Mouse (Mus musculus) forebrain, embryonic 13.5 days (tissue): Measurements from ENCODE around the gene Rps6ka5. TPM values are rescaled to one million over a fixed set of nuclear protein-coding genes. Genes with fewer than 3 reads are reported as not detected.

ENCODE experiments used
- ATAC-seq: fragments of 200-750 bp; cut with Nextera tagmentation; 2 replicates; pipeline ENCODE4 v1.8.0; 2017
- H3K27ac ChIP-seq: fragments of 300-500 bp; sonication (generic); 2 replicates; pipeline ENCODE4 v1.5.1; 2015; ENCODE audit warnings: inconsistent platforms, mild to moderate bottlenecking, moderate library complexity
- H3K27me3 ChIP-seq: fragments of 300-500 bp; sonication (generic); 2 replicates; pipeline ENCODE4 v1.6.1; 2015; ENCODE audit warnings: mild to moderate bottlenecking, inconsistent platforms
- H3K36me3 ChIP-seq: fragments of 300-500 bp; sonication (generic); 2 replicates; pipeline ENCODE4 v1.6.1; 2015; ENCODE audit warnings: mild to moderate bottlenecking, inconsistent platforms; ENCODE audit not compliant: poor library complexity, severe bottlenecking
- H3K4me1 ChIP-seq: fragments of 300-500 bp; sonication (generic); 2 replicates; pipeline ENCODE4 v1.6.1; 2015; ENCODE audit warnings: inconsistent platforms
- H3K4me2 ChIP-seq: fragments of 300-500 bp; sonication (generic); 2 replicates; pipeline ENCODE4 v1.6.1; 2015; ENCODE audit warnings: inconsistent platforms, mild to moderate bottlenecking, moderate library complexity
- H3K4me3 ChIP-seq: fragments of 300-500 bp; sonication (generic); 2 replicates; pipeline ENCODE4 v1.5.1; 2015; ENCODE audit warnings: mild to moderate bottlenecking, inconsistent platforms
- H3K9ac ChIP-seq: fragments of 300-500 bp; sonication (generic); 2 replicates; pipeline ENCODE4 v1.6.1; 2015; ENCODE audit warnings: mild to moderate bottlenecking, inconsistent platforms
- H3K9me3 ChIP-seq: fragments of 300-500 bp; sonication (generic); replicated peaks from 2 replicates; pipeline ENCODE4 v1.6.1; 2016; ENCODE audit warnings: inconsistent platforms
- WGBS: fragments of 180-500 bp; shearing (Covaris S2); methylation state at CpG from one replicate; pipeline ENCODE4 v1.1.7; 2015; 5-methylcytosine and 5-hydroxymethylcytosine counted together
- polyA plus RNA-seq: library from polyadenylated mRNA; unstranded; fragments of >200 nt; fragmentation: Nextera tagmentation; extraction: Ambion mirVana; gene quantifications from 2 replicates; pipeline ENCODE4 v1.2.1, GENCODE M21; 2015

The Rps6ka5 gene
- polyA plus RNA-seq, 1 experiment from 2014 or later: 8.5 TPM

- Histone ChIP-seq H3K4me2 (no peak overlapping the region), H3K9ac (no peak overlapping the region), H3K4me3 (no peak overlapping the region), H3K27me3 (no peaks in the 10 kb centered on the region), H3K4me1 (0 out of 2 replicates have a peak, but pooled peaks cover 6% of the 10 kb centered on the region), H3K27ac (no peak overlapping the region), H3K9me3 (no peaks in the 10 kb centered on the region), H3K36me3 (no peaks in the 10 kb centered on the region)
- no peak for ATAC-seq
- 87% methylated on average over 11 of the region's 11 CpGs for WGBS
Measured at GRCm38 (mm10) chr12:100537091-100537490, 189.7 kb downstream of the Rps6ka5 start.

GRCm38 (mm10) chr12:100535028-100535427 lies 191.8 kb downstream of the Rps6ka5 start:
- Histone ChIP-seq H3K27ac (no peak overlapping the region), H3K4me3 (no peak overlapping the region), H3K36me3 (no peaks in the 10 kb centered on the region), H3K4me2 (no peak overlapping the region), H3K9me3 (no peaks in the 10 kb centered on the region), H3K9ac (no peak overlapping the region), H3K4me1 (0 out of 2 replicates have a peak, but pooled peaks cover 6% of the 10 kb centered on the region), H3K27me3 (no peaks in the 10 kb centered on the region)
- 25% methylated on average over 12 of the region's 12 CpGs for WGBS
- no peak for ATAC-seq

- H3K9me3 ChIP-seq: no peaks in the 10 kb centered on the region
- no peaks in the 10 kb centered on the region for H3K36me3 ChIP-seq
- no peak overlapping the region for H3K4me3 ChIP-seq
- H3K4me2 ChIP-seq: no peak overlapping the region
- H3K9ac ChIP-seq: no peak overlapping the region
- H3K27ac ChIP-seq: no peak overlapping the region
- no peak for ATAC-seq
- WGBS: 39% methylated on average over 3 of the region's 3 CpGs
- H3K4me1 ChIP-seq: 0 out of 2 replicates have a peak, but pooled peaks cover 6% of the 10 kb centered on the region
- H3K27me3 ChIP-seq: no peaks in the 10 kb centered on the region
Measured at GRCm38 (mm10) chr12:100534028-100534427, 192.8 kb downstream of the Rps6ka5 start.

GRCm38 (mm10) chr12:100533209-100533608 lies 193.6 kb downstream of the Rps6ka5 start:
- Histone ChIP-seq H3K9me3 (no peaks in the 10 kb centered on the region), H3K27ac (no peak overlapping the region), H3K27me3 (no peaks in the 10 kb centered on the region), H3K4me1 (0 out of 2 replicates have a peak, but pooled peaks cover 7% of the 10 kb centered on the region), H3K36me3 (no peaks in the 10 kb centered on the region), H3K9ac (no peak overlapping the region), H3K4me2 (no peak overlapping the region), H3K4me3 (no peak overlapping the region)
- WGBS: 86% methylated on average over 4 of the region's 4 CpGs
- no peak for ATAC-seq

- WGBS: 83% methylated on average over 1 of the region's 1 CpGs
- ATAC-seq: no peak
- Histone ChIP-seq H3K9ac (no peak overlapping the region), H3K27me3 (no peaks in the 10 kb centered on the region), H3K4me3 (no peak overlapping the region), H3K27ac (no peak overlapping the region), H3K4me2 (no peak overlapping the region), H3K9me3 (no peaks in the 10 kb centered on the region), H3K36me3 (no peaks in the 10 kb centered on the region), H3K4me1 (peaks cover 21% of the 10 kb centered on the region)
Measured at GRCm38 (mm10) chr12:100531740-100532139, 195.0 kb downstream of the Rps6ka5 start.

GRCm38 (mm10) chr12:100530871-100531270 lies 195.9 kb downstream of the Rps6ka5 start:
- H3K27ac ChIP-seq: no peak overlapping the region
- no peaks in the 10 kb centered on the region for H3K9me3 ChIP-seq
- H3K4me2 ChIP-seq: no peak overlapping the region
- no peaks in the 10 kb centered on the region for H3K27me3 ChIP-seq
- whole genome bisulfite sequencing: 88% methylated on average over 5 of the region's 5 CpGs
- H3K4me1 ChIP-seq: peaks cover 21% of the 10 kb centered on the region
- H3K4me3 ChIP-seq: no peak overlapping the region
- no peaks in the 10 kb centered on the region for H3K36me3 ChIP-seq
- ATAC-seq: no peak
- H3K9ac ChIP-seq: no peak overlapping the region

- H3K4me2 ChIP-seq: no peak overlapping the region
- H3K4me3 ChIP-seq: no peak overlapping the region
- no peak overlapping the region for H3K27ac ChIP-seq
- no peaks in the 10 kb centered on the region for H3K27me3 ChIP-seq
- no peaks in the 10 kb centered on the region for H3K9me3 ChIP-seq
- 86% methylated on average over 5 of the region's 5 CpGs for WGBS
- peaks cover 21% of the 10 kb centered on the region for H3K4me1 ChIP-seq
- no peak overlapping the region for H3K9ac ChIP-seq
- no peaks in the 10 kb centered on the region for H3K36me3 ChIP-seq
- ATAC-seq: no peak
Measured at GRCm38 (mm10) chr12:100529651-100530050, 197.1 kb downstream of the Rps6ka5 start.

- 41% methylated on average over 8 of the region's 8 CpGs for WGBS
- no peaks in the 10 kb centered on the region for H3K36me3 ChIP-seq
- no peaks in the 10 kb centered on the region for H3K9me3 ChIP-seq
- H3K27me3 ChIP-seq: no peaks in the 10 kb centered on the region
- ATAC-seq: no peak
- no peak overlapping the region for H3K4me2 ChIP-seq
- no peak overlapping the region for H3K27ac ChIP-seq
- H3K4me1 ChIP-seq: peaks cover 19% of the 10 kb centered on the region
- H3K4me3 ChIP-seq: no peak overlapping the region
- H3K9ac ChIP-seq: no peak overlapping the region
Measured at GRCm38 (mm10) chr12:100529172-100529571, 197.6 kb downstream of the Rps6ka5 start.

GRCm38 (mm10) chr12:100528246-100528645 lies 198.5 kb downstream of the Rps6ka5 start:
- Histone ChIP-seq H3K36me3 (no peaks in the 10 kb centered on the region), H3K4me2 (peak overlapping the region; percentile 59; the same call in 1 of the 2 replicates), H3K27me3 (no peaks in the 10 kb centered on the region), H3K9me3 (no peaks in the 10 kb centered on the region), H3K4me1 (peaks cover 15% of the 10 kb centered on the region), H3K9ac (no peak overlapping the region), H3K27ac (no peak overlapping the region), H3K4me3 (no peak overlapping the region)
- WGBS: 70% methylated on average over 3 of the region's 3 CpGs
- ATAC-seq: no peak; the same call in 1 of the 2 replicates

GRCm38 (mm10) chr12:100527753-100528152 lies 199.0 kb downstream of the Rps6ka5 start:
- Histone ChIP-seq H3K9me3 (no peaks in the 10 kb centered on the region; the same call in 1 of the 2 replicates), H3K4me3 (peak overlapping the region; percentile 24; the same call in 1 of the 2 replicates), H3K9ac (peak overlapping the region; percentile 46; the same call in 1 of the 2 replicates), H3K36me3 (no peaks in the 10 kb centered on the region), H3K4me1 (peaks cover 15% of the 10 kb centered on the region), H3K27me3 (no peaks in the 10 kb centered on the region), H3K27ac (no peak overlapping the region), H3K4me2 (peak overlapping the region; percentile 59)
- peak; percentile 99 for ATAC-seq
- WGBS: 9% methylated on average over 9 of the region's 9 CpGs

GRCm38 (mm10) chr12:100527241-100527640 lies 199.5 kb downstream of the Rps6ka5 start:
- 53% methylated on average over 9 of the region's 9 CpGs for WGBS
- Histone ChIP-seq H3K36me3 (no peaks in the 10 kb centered on the region), H3K4me1 (peaks cover 15% of the 10 kb centered on the region), H3K9ac (peak overlapping the region; percentile 46), H3K9me3 (no peaks in the 10 kb centered on the region; the same call in 1 of the 2 replicates), H3K27me3 (no peaks in the 10 kb centered on the region), H3K4me2 (peak overlapping the region; percentile 59), H3K27ac (no peak overlapping the region), H3K4me3 (peak overlapping the region; percentile 24; the same call in 1 of the 2 replicates)
- ATAC-seq: peak; percentile 23

- Histone ChIP-seq H3K36me3 (no peaks in the 10 kb centered on the region), H3K27ac (no peak overlapping the region), H3K4me1 (peaks cover 17% of the 10 kb centered on the region), H3K4me2 (no peak overlapping the region), H3K9ac (no peak overlapping the region), H3K4me3 (no peak overlapping the region), H3K27me3 (no peaks in the 10 kb centered on the region), H3K9me3 (no peaks in the 10 kb centered on the region; the same call in 1 of the 2 replicates)
- WGBS: 67% methylated on average over 1 of the region's 1 CpGs
- ATAC-seq: no peak
Measured at GRCm38 (mm10) chr12:100525939-100526338, 200.8 kb downstream of the Rps6ka5 start.

- H3K27me3 ChIP-seq: no peaks in the 10 kb centered on the region
- peak within 1 kb of the TSS; percentile 85 for H3K4me3 ChIP-seq
- H3K9ac ChIP-seq: peak within 1 kb of the TSS; percentile 93
- 2% methylated on average over 34 of the region's 42 CpGs for WGBS
- peaks cover 23% of the 10 kb centered on the region for H3K4me1 ChIP-seq
- no peaks in the 10 kb centered on the region; the same call in 1 of the 2 replicates for H3K9me3 ChIP-seq
- peak within 1 kb of the TSS; percentile 83 for H3K4me2 ChIP-seq
- ATAC-seq: peak; percentile 73
- H3K36me3 ChIP-seq: peaks cover 4% of the 10 kb centered on the region; the same call in 1 of the 2 replicates
- peak within 1 kb of the TSS; percentile 76 for H3K27ac ChIP-seq
Measured at GRCm38 (mm10) chr12:100520794-100521186, 206.0 kb downstream of the Rps6ka5 start, which contains the start of gene Ttc7b. Gene Ttc7b (minus strand): TSS chr12:100520826.
